17 mouse cellular contexts compared by ENCODE assay signal in genomic region chr3:8721628-8722594, GRCm38 (mm10).
DNase-seq lines count a peak whose midpoint lies in the region; ATAC-seq lines count a peak whose summit lies in the region.
"Had no signal": no experiment of that assay in that cellular context is flagged by ENCODE, and none has a peak within 500 bp of the region (broad histone marks: within the 10 kb centered on the region; RNA-seq: fewer than 3 reads in every experiment).

No protein-coding gene starts in this region.

- peaks cover 23% of the 10 kb centered on the region for H3K4me1 ChIP-seq in heart, embryonic 15.5 days (replicated peaks)
- peaks cover 6% of the 10 kb centered on the region; the same call in 1 of the 2 replicates for H3K4me1 ChIP-seq in embryonic facial prominence, embryonic 11.5 days (ENCODE audit: control insufficient read depth, insufficient read depth, low read length)
- peaks cover 25% of the 10 kb centered on the region for H3K4me1 ChIP-seq in liver, embryonic 15.5 days (replicated peaks)
- H3K4me1 ChIP-seq in hindbrain, embryonic 16.5 days (ENCODE audit: control insufficient read depth, insufficient read depth, low read depth, low read length), result peaks cover 14% of the 10 kb centered on the region

- no peaks in the 10 kb centered on the region for H3K9me3 ChIP-seq in heart, embryonic 15.5 days (replicated peaks)
- no peaks in the 10 kb centered on the region for H3K9me3 ChIP-seq in embryonic facial prominence, embryonic 11.5 days (replicated peaks; ENCODE audit: control insufficient read depth, low read length)
- H3K9me3 ChIP-seq in liver, embryonic 15.5 days (replicated peaks), result no peaks in the 10 kb centered on the region
- no peaks in the 10 kb centered on the region for H3K9me3 ChIP-seq in hindbrain, embryonic 16.5 days (ENCODE audit: control insufficient read depth, low read length)
- H3K9me3 ChIP-seq: midbrain, embryonic 13.5 days had no signal

- 45% methylated on average over 4 of the region's 4 CpGs for WGBS in heart, embryonic 15.5 days
- WGBS in embryonic facial prominence, embryonic 11.5 days, result 50% methylated on average over 4 of the region's 4 CpGs
- 28% methylated on average over 4 of the region's 4 CpGs for WGBS in liver, embryonic 15.5 days (ENCODE audit: insufficient replicate concordance)
- WGBS in hindbrain, embryonic 16.5 days, result 66% methylated on average over 4 of the region's 4 CpGs

- H3K9ac ChIP-seq in heart, embryonic 15.5 days, result no peak overlapping the region
- no peak overlapping the region for H3K9ac ChIP-seq in embryonic facial prominence, embryonic 11.5 days (replicated peaks; ENCODE audit: low read length)
- no peak overlapping the region for H3K9ac ChIP-seq in liver, embryonic 15.5 days
- H3K9ac ChIP-seq in hindbrain, embryonic 16.5 days (ENCODE audit: low read depth, low read length), result no peak overlapping the region
- H3K9ac ChIP-seq: midbrain, embryonic 13.5 days had no signal

- H3K4me2 ChIP-seq in heart, embryonic 15.5 days, result no peak overlapping the region
- no peak overlapping the region for H3K4me2 ChIP-seq in embryonic facial prominence, embryonic 11.5 days (ENCODE audit: low read depth, low read length)
- no peak overlapping the region for H3K4me2 ChIP-seq in liver, embryonic 15.5 days
- no peak overlapping the region for H3K4me2 ChIP-seq in hindbrain, embryonic 16.5 days (ENCODE audit: low read length)
- H3K4me2 ChIP-seq: midbrain, embryonic 13.5 days had no signal

- H3K36me3 ChIP-seq in heart, embryonic 15.5 days, result no peaks in the 10 kb centered on the region
- no peaks in the 10 kb centered on the region for H3K36me3 ChIP-seq in embryonic facial prominence, embryonic 11.5 days (replicated peaks; ENCODE audit: control insufficient read depth, insufficient read depth, low read depth, low read length)
- H3K36me3 ChIP-seq in liver, embryonic 15.5 days (replicated peaks), result no peaks in the 10 kb centered on the region
- H3K36me3 ChIP-seq in hindbrain, embryonic 16.5 days (ENCODE audit: control insufficient read depth, insufficient read depth, low read length), result no peaks in the 10 kb centered on the region
- H3K36me3 ChIP-seq: midbrain, embryonic 13.5 days had no signal

- DNase-seq in heart, adult 8-10 months (ENCODE audit: low spot score), result no peak
- DNase-seq in MEL-GATA-1-ER (ENCODE audit: extremely low read depth, low read depth), result peak; percentile 10
- DNase-seq in embryonic facial prominence, embryonic 11.5 days (ENCODE audit: low spot score), result peak; percentile 49
- no peak for DNase-seq in cerebellum, adult 9-11 months
- DNase-seq in layer of hippocampus, adult 9-10 months (ENCODE audit: low spot score), result no peak
- DNase-seq: cerebellum, adult 18-20 months; embryo, embryonic 11 days; heart, adult 2 months; kidney, adult 9 months had no signal

- ATAC-seq in heart, embryonic 15.5 days (replicated peaks; ENCODE audit: insufficient number of reproducible peaks, insufficient read depth, low FRiP score, low read depth), result no peak
- ATAC-seq in embryonic facial prominence, embryonic 11.5 days (replicated peaks; ENCODE audit: insufficient number of reproducible peaks, low FRiP score, low TSS enrichment, low read depth), result no peak
- peak; percentile 66 for ATAC-seq in liver, embryonic 15.5 days (ENCODE audit: insufficient read depth)
- ATAC-seq in hindbrain, embryonic 16.5 days, result no peak
- ATAC-seq: CD4-positive, CD25-positive, alpha-beta regulatory T cell, adult 4 months; hindbrain, postnatal 0 days; lung, postnatal 0 days; midbrain, embryonic 13.5 days; Patski had no signal

- peak overlapping the region; percentile 18; the same call in 1 of the 2 replicates for H3K27ac ChIP-seq in heart, embryonic 15.5 days
- no peak overlapping the region for H3K27ac ChIP-seq in embryonic facial prominence, embryonic 11.5 days (replicated peaks; ENCODE audit: low read depth, low read length)
- H3K27ac ChIP-seq in liver, embryonic 15.5 days (replicated peaks), result no peak overlapping the region; the same call in 1 of the 2 replicates
- no peak overlapping the region for H3K27ac ChIP-seq in hindbrain, embryonic 16.5 days (ENCODE audit: low read depth, low read length)
- H3K27ac ChIP-seq: heart, adult 2 months; hindbrain, postnatal 0 days; midbrain, embryonic 13.5 days had no signal

- no peak overlapping the region for H3K4me3 ChIP-seq in heart, embryonic 15.5 days
- H3K4me3 ChIP-seq in embryonic facial prominence, embryonic 11.5 days (ENCODE audit: low read depth, low read length), result no peak overlapping the region
- no peak overlapping the region for H3K4me3 ChIP-seq in liver, embryonic 15.5 days (replicated peaks)
- no peak overlapping the region for H3K4me3 ChIP-seq in hindbrain, embryonic 16.5 days (ENCODE audit: low read length)
- H3K4me3 ChIP-seq: heart, adult 2 months; midbrain, embryonic 13.5 days had no signal

- H3K27me3 ChIP-seq in heart, embryonic 15.5 days, result no peaks in the 10 kb centered on the region
- no peaks in the 10 kb centered on the region for H3K27me3 ChIP-seq in embryonic facial prominence, embryonic 11.5 days (ENCODE audit: control insufficient read depth, insufficient read depth, low read length)
- H3K27me3 ChIP-seq in liver, embryonic 15.5 days, result peaks cover 23% of the 10 kb centered on the region
- no peaks in the 10 kb centered on the region for H3K27me3 ChIP-seq in hindbrain, embryonic 16.5 days (replicated peaks; ENCODE audit: control insufficient read depth, insufficient read depth, low read length)
- H3K27me3 ChIP-seq: midbrain, embryonic 13.5 days had no signal

Comparison
In these comparisons a context has a peak if more than half of its experiments do, and no peak if none do; other contexts are left out.
1. DNase-seq: peak in MEL-GATA-1-ER (single experiment) and embryonic facial prominence, embryonic 11.5 days (single experiment); none in heart, adult 8-10 months (single experiment), cerebellum, adult 9-11 months (single experiment) and layer of hippocampus, adult 9-10 months (single experiment).